ENCODE assay signal across 1 mouse cellular context in the genomic region with DNA sequence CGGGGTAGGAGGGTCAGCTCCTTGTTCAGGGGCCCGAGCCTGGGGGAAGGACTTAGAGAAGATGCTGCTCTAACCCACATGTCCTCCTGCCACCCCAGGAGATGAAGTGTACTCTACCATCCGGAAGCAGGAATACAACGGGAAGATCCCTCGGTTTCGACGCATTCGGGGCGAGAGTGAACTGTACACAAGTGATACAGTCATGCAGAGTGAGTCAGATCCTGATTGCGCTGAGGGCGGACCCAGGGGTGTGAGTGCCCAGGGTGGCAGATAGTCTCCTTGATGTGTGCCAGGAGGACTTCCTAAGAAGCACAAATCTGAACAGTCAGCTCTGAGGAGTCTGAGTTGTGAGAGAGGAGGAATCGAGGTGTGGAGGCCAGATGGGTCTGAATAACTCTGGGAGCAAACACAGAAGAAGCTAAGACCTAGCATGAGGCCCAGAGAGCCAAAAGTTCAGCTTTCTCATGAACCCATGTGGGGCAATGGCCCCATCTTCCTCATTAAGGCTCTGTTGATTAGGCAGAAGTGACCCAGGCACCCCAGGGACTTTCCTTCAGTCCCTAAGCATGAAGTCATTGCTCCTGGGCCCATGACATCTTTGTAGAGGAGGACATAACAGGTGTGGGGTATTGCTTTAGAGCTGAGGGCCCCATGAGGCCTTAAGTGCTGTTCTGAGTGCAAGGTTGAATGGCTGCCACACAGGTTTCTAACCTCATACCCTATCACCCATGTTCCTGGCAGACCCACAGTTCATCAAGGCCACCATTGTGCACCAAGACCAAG.
A peak's percentile ranks its signal among the peaks of the same experiment; 100 is the strongest.
TF ChIP-seq lines count a peak whose summit lies in the region.

No protein-coding gene starts in this region.

TF ChIP-seq in CH12.LX, 34 proteins besides CTCF, POLR2A, EP300 and RAD21 (continued from another document):
- no peak for TF ChIP-seq NELFE (IDR thresholded peaks at IDR 0.05; ENCODE audit: low read depth, low read length)
- no peak for TF ChIP-seq ZNF384 (IDR thresholded peaks at IDR 0.05; ENCODE audit: low read depth, low read length)
- TF ChIP-seq ZKSCAN1 (IDR thresholded peaks at IDR 0.05; ENCODE audit: borderline replicate concordance, low read depth, low read length), result no peak
- TF ChIP-seq ZMIZ1 (IDR thresholded peaks at IDR 0.05; ENCODE audit: low read depth, low read length), result no peak; the same call in none of the 2 replicates
- 0 out of 2 replicates have a peak, but pooled peaks have one; percentile 15 for TF ChIP-seq NRF1 (IDR thresholded peaks at IDR 0.05; ENCODE audit: low read depth, low read length)
- TF ChIP-seq JUND (conservative IDR thresholded peaks at IDR 0.05; ENCODE audit: low read depth, low read length), result 0 out of 2 replicates have a peak, but pooled peaks have one; percentile 14
- no peak for TF ChIP-seq BHLHE40 (IDR thresholded peaks at IDR 0.05; ENCODE audit: low read depth, low read length)
- TF ChIP-seq MEF2A (IDR thresholded peaks at IDR 0.05; ENCODE audit: borderline replicate concordance, low read depth, low read length), result peak; percentile 72
- TF ChIP-seq JUN (IDR thresholded peaks at IDR 0.05; ENCODE audit: insufficient read depth, low read depth, low read length), result peak; percentile 79
- TF ChIP-seq GABPA (IDR thresholded peaks at IDR 0.05; ENCODE audit: insufficient replicate concordance, low read depth, low read length), result no peak
- TF ChIP-seq PAX5 (IDR thresholded peaks at IDR 0.05; ENCODE audit: low read length), result no peak
- TF ChIP-seq IRF4 (IDR thresholded peaks at IDR 0.05; ENCODE audit: low read depth, low read length), result peak; percentile 62; the same call in 1 of the 2 replicates
- peak; percentile 68 for TF ChIP-seq TBP (conservative IDR thresholded peaks at IDR 0.05; ENCODE audit: low read depth, low read length)
- no peak for TF ChIP-seq E2F4 (IDR thresholded peaks at IDR 0.05; ENCODE audit: insufficient replicate concordance, low read depth, low read length)
- TF ChIP-seq MXI1 (IDR thresholded peaks at IDR 0.05; ENCODE audit: low read depth, low read length), result peak; percentile 29; the same call in 1 of the 2 replicates
